Mouse (Mus musculus) liver, postnatal 0 days (tissue): Measurements from ENCODE around the gene Relt. TPM values are rescaled to one million over a fixed set of nuclear protein-coding genes. Genes with fewer than 3 reads are reported as not detected.

Experiments used
- ATAC-seq: fragments of 200-750 bp; cut with Nextera tagmentation; 2 replicates; pipeline ENCODE4 v1.8.0; 2017; ENCODE audit warnings: mild to moderate bottlenecking, moderate library complexity
- DNase-seq: peaks from one replicate; pipeline ENCODE4 v3.0.0-alpha.2; 2016
- H3K27ac ChIP-seq: fragments of 300-500 bp; sonication (generic); 2 replicates; pipeline ENCODE4 v1.5.1; 2014; ENCODE audit warnings: antibody characterized with exemption, moderate library complexity, mild to moderate bottlenecking, low read depth
- H3K27me3 ChIP-seq: fragments of 300-500 bp; sonication (generic); 2 replicates; pipeline ENCODE4 v1.6.1; 2014; ENCODE audit warnings: low read length, control low read depth, mixed read lengths; ENCODE audit not compliant: insufficient read depth
- H3K36me3 ChIP-seq: fragments of 300-500 bp; sonication (generic); replicated peaks from 2 replicates; pipeline ENCODE4 v1.6.1; 2014; ENCODE audit warnings: mild to moderate bottlenecking, control low read depth, low read length, moderate library complexity, mixed read lengths; ENCODE audit not compliant: insufficient read depth
- H3K4me1 ChIP-seq: fragments of 300-500 bp; sonication (generic); 2 replicates; pipeline ENCODE4 v1.6.1; 2014; ENCODE audit warnings: antibody characterized with exemption, mild to moderate bottlenecking, control low read depth; ENCODE audit not compliant: insufficient read depth
- H3K4me2 ChIP-seq: fragments of 300-500 bp; sonication (generic); 2 replicates; pipeline ENCODE4 v1.6.1; 2014; ENCODE audit warnings: low read depth, mild to moderate bottlenecking, low read length, moderate library complexity, mixed read lengths
- H3K4me3 ChIP-seq: fragments of 300-500 bp; sonication (generic); 2 replicates; pipeline ENCODE4 v1.5.1; 2014; ENCODE audit warnings: low read depth, low read length
- H3K9ac ChIP-seq: fragments of 300-500 bp; sonication (generic); replicated peaks from 2 replicates; pipeline ENCODE4 v1.6.1; 2014; ENCODE audit warnings: mild to moderate bottlenecking, moderate library complexity
- H3K9me3 ChIP-seq: fragments of 300-500 bp; sonication (generic); 2 replicates; pipeline ENCODE4 v1.6.1; 2016; ENCODE audit warnings: mild to moderate bottlenecking, control low read depth, low read length, mixed read lengths
- CTCF ChIP-seq: sonication (generic); IDR thresholded peaks from 2 replicates; pipeline ENCODE4 v1.5.1; 2016; ENCODE audit warnings: antibody characterized with exemption, low read depth
- EP300 ChIP-seq: IDR thresholded peaks from 2 replicates; pipeline ENCODE4 v1.6.1; 2016; ENCODE audit warnings: antibody characterized with exemption, low read depth, mild to moderate bottlenecking
- WGBS: fragments of 180-500 bp; shearing (Covaris S2); extraction: QIAGEN DNeasy Blood & Tissue Kit; methylation state at CpG from one replicate; pipeline ENCODE4 v1.1.7; 2014; ENCODE audit not compliant: insufficient replicate concordance; 5-methylcytosine and 5-hydroxymethylcytosine counted together
- polyA plus RNA-seq: library from polyadenylated mRNA; unstranded; fragments of >200 nt; fragmentation: Nextera tagmentation; extraction: Ambion mirVana; gene quantifications from 2 replicates; pipeline ENCODE4 v1.2.1, GENCODE M21; 2015

Gene Relt
- 6.9 and 7.5 TPM in 2 replicates for polyA plus RNA-seq

DNA sequence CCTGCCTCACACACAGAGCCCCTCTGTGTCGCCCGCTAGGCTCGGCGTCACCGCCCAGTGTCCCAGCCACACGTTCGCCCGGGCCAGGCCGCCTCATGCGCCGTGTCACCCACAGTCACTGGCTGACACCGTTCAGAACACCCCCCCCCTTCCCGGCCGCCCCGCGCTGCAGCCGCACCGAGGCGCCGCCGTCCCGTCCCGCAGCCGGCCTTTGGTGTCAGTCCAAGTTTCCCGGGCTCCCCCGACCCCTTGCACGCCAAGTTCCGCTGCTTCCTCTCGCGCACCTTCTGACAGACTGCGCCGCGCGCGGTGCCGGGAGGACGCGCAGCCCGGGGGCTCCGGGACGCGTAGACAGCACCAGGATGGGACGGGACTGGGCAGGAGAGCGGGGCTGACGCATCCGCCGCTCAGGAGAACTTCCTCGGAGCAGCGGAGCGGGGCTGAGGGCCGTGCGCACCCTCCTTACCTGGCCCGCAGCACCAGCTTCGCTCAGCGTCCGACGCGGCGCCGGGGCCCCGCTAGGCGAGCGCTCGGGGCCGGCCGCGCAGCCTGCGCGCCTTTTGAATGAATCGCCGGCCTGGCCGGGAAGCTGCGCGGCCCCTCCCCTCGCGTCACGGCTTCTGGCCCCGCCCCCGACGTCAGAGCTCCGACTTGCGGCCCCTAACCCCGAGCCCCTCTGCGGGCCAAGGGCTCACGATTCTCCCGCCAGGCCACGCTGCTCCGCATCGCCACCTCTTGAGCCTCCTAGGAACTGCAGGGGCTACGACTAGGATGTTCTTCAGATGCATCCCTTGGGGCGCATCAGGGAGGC is at the start of gene Relt:
Relt (minus strand) TSS at position 619 of the 811 bp plus-strand sequence.
- Histone ChIP-seq H3K27ac (peak within 1 kb of the TSS; percentile 93), H3K36me3 (peaks cover 22% of the 10 kb centered on the region), H3K27me3 (no peaks in the 10 kb centered on the region), H3K4me3 (peak within 1 kb of the TSS; percentile 97), H3K4me1 (peaks cover 47% of the 10 kb centered on the region), H3K4me2 (peak within 1 kb of the TSS; percentile 98), H3K9ac (peak within 1 kb of the TSS; percentile 90), H3K9me3 (no peaks in the 10 kb centered on the region)
- DNase-seq (peak; percentile 98), ATAC-seq (peak; percentile 91)
- under 1% methylated on average over 76 of the region's 91 CpGs for WGBS
- peak; percentile 92 for TF ChIP-seq CTCF
- no peak for TF ChIP-seq EP300

DNA sequence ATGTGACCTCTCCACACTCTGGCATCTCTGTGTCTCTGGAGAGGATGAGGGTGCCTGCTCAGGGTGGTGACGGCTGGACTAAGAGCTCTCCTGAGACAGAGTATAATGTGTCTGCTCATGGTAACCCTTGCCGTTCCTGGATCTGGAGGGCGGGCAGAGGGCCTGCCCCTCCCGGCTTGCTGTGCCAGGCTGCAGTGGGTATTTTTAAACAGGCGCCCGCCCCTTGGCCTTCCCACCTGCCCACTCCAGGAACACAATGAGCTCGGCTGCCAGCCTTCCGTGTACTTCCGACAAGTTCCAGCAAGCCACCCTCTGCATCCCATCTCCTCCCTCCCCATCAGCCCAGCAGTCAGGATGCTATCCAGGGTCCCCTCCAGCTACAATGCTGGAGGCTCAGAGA is 48.5 kb upstream of the Relt start:
- Histone ChIP-seq H3K36me3 (no peaks in the 10 kb centered on the region), H3K4me3 (no peak overlapping the region), H3K27ac (no peak overlapping the region), H3K27me3 (no peaks in the 10 kb centered on the region), H3K4me1 (no peaks in the 10 kb centered on the region; the same call in 1 of the 2 replicates), H3K9ac (no peak overlapping the region), H3K9me3 (no peaks in the 10 kb centered on the region), H3K4me2 (no peak overlapping the region)
- TF ChIP-seq CTCF (no peak), EP300 (no peak)
- WGBS: 81% methylated on average over 9 of the region's 9 CpGs
- DNase-seq (no peak), ATAC-seq (no peak)

DNA sequence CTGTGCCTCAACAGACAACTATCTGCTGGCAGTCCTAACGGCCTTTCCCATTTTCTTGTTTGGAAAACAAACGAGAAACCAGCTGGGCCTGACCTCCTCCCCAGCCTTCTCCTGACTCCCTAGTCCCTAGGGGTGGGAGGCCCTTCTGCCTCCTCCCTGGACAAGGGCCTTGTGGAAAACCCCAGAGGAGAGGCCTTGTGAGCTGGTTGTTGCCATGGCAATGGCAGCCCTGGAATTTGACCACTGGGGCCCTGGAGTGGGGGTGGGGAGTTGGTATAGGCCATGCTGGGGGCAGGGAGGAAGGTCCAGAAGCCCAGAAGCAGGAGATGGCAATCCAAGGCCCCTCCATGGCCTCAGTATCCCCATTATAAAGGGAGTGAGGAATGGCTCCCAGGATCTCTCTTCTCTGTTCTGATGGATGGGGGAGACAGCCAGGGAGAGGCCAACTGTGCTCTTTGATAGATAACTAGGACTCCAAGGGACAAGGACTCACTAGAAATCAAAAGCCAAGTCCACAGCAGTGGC is 48.1 kb upstream of the Relt start:
- no peaks in the 10 kb centered on the region; the same call in 1 of the 2 replicates for H3K4me1 ChIP-seq
- DNase-seq (peak; percentile 31), ATAC-seq (no peak)
- H3K36me3 ChIP-seq: no peaks in the 10 kb centered on the region
- H3K9ac ChIP-seq: no peak overlapping the region
- no peaks in the 10 kb centered on the region for H3K9me3 ChIP-seq
- H3K27me3 ChIP-seq: no peaks in the 10 kb centered on the region
- no peak for TF ChIP-seq CTCF
- TF ChIP-seq EP300: no peak
- no peak overlapping the region for H3K4me2 ChIP-seq
- H3K27ac ChIP-seq: no peak overlapping the region
- 64% methylated on average over 2 of the region's 2 CpGs for WGBS
- H3K4me3 ChIP-seq: no peak overlapping the region

DNA sequence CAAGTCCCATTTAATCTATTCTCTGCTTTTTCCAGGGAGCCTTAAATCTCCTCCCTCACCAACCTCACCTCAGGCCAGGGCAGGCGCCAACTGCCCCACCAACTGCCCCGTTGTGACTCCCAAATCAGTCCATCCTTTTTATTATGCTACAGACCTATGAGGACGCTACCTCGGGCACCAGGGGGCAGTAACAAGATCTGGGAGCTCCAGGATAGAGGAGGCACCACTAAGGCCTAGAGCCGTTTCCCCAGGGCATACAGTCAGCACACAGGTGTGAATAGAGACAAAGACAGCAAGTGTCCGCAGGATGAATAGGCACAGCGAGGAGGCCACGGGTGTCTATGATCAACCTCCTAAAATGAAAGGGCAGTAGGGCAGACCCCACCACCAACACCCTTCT is 45.3 kb upstream of the Relt start:
- TF ChIP-seq CTCF: peak; percentile 51
- no peak for TF ChIP-seq EP300
- no peaks in the 10 kb centered on the region for H3K36me3 ChIP-seq
- no peak overlapping the region for H3K9ac ChIP-seq
- no peaks in the 10 kb centered on the region for H3K27me3 ChIP-seq
- no peak overlapping the region for H3K4me3 ChIP-seq
- no peak overlapping the region for H3K4me2 ChIP-seq
- H3K4me1 ChIP-seq: no peaks in the 10 kb centered on the region; the same call in 1 of the 2 replicates
- ATAC-seq (no peak), DNase-seq (peak; percentile 49)
- H3K27ac ChIP-seq: no peak overlapping the region
- H3K9me3 ChIP-seq: no peaks in the 10 kb centered on the region
- WGBS: 61% methylated on average over 8 of the region's 8 CpGs

DNA sequence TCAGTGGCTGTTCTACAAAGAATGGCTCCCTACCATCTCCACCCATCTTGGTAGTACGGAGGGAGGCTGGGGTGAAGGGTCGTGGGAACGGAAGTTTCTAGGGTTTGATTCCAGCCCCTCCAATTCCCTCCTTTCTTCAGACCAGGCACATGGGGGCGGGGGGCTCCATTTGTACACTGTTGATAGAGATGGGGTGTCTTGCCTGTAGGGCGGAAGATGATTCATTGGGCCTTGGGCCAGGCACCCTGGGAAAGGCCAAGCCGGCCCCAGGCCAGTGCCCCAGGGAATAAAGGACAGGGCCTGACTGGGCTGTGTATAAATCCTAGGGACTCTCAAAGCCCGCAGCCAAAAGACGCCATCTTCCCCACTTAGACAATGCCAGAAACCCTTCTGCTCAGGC is 44.8 kb upstream of the Relt start:
- DNase-seq (no peak), ATAC-seq (no peak)
- Histone ChIP-seq H3K4me2 (no peak overlapping the region), H3K36me3 (no peaks in the 10 kb centered on the region), H3K9ac (no peak overlapping the region), H3K4me3 (no peak overlapping the region), H3K9me3 (no peaks in the 10 kb centered on the region), H3K27ac (peak overlapping the region; percentile 11; the same call in 1 of the 2 replicates), H3K27me3 (no peaks in the 10 kb centered on the region), H3K4me1 (no peaks in the 10 kb centered on the region; the same call in 1 of the 2 replicates)
- TF ChIP-seq EP300 (no peak), CTCF (no peak)
- 75% methylated on average over 8 of the region's 8 CpGs for WGBS

DNA sequence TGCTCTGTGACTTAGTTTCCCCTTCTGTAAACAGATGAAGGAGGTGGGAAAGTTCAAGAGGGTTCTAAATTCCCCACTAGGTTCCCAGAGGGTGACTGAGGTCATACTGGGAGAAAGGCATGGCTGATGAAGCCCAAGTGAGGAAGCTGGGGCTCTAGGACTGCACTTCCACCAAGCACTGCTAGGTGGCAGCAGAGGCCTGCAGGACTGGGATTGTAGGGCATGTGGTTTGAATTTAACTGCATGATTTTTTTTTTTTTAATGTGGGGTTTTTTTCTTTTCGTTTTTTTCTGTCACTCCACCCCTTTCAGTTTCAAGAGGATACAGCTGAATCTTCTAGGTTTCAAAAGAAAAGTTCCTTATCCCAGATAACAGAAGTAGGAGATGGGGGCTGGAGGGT is 44.0 kb upstream of the Relt start:
- H3K27me3 ChIP-seq: no peaks in the 10 kb centered on the region
- no peak overlapping the region for H3K4me3 ChIP-seq
- DNase-seq (peak; percentile 82), ATAC-seq (no peak)
- 0 out of 2 replicates have a peak overlapping the region, but pooled peaks have one; percentile 18 for H3K4me2 ChIP-seq
- TF ChIP-seq CTCF (peak; percentile 95), EP300 (no peak)
- no peaks in the 10 kb centered on the region for H3K9me3 ChIP-seq
- no peak overlapping the region for H3K9ac ChIP-seq
- H3K36me3 ChIP-seq: no peaks in the 10 kb centered on the region
- H3K4me1 ChIP-seq: no peaks in the 10 kb centered on the region; the same call in 1 of the 2 replicates
- WGBS: 0% methylated on average over 1 of the region's 1 CpGs
- H3K27ac ChIP-seq: peak overlapping the region; percentile 11; the same call in 1 of the 2 replicates
